ENCODE assay signal across 8 mouse cellular contexts in genomic region chr16:14316884-14317876, GRCm38 (mm10). TPM values are rescaled to one million over a fixed set of nuclear protein-coding genes. Genes with fewer than 3 reads are reported as not detected.
DNase-seq lines count a peak whose midpoint lies in the region; ATAC-seq and TF ChIP-seq lines count a peak whose summit lies in the region.

Gene Fopnl, minus strand, starts transcription at chr16:14317405.

- H3K36me3 ChIP-seq in G1E (replicated peaks) = peaks cover 28% of the 10 kb centered on the region
- no peaks in the 10 kb centered on the region for H3K36me3 ChIP-seq in forebrain, embryonic 16.5 days (ENCODE audit: control insufficient read depth, insufficient read depth)
- peaks cover 16% of the 10 kb centered on the region for H3K36me3 ChIP-seq in lung, embryonic 14.5 days (ENCODE audit: insufficient read depth)
- H3K36me3 ChIP-seq in thymus, adult 2 months (ENCODE audit: control insufficient read depth, insufficient read depth, low read length) = no peaks in the 10 kb centered on the region

- H3K4me3 ChIP-seq in G1E (ENCODE audit: low read depth, low read length) = peak within 1 kb of the TSS; percentile 79
- peak within 1 kb of the TSS; percentile 63 for H3K4me3 ChIP-seq in forebrain, embryonic 16.5 days (replicated peaks; ENCODE audit: low read length)
- H3K4me3 ChIP-seq in layer of hippocampus, adult 2 months = peak within 1 kb of the TSS; percentile 64
- peak within 1 kb of the TSS; percentile 80 for H3K4me3 ChIP-seq in lung, embryonic 14.5 days (ENCODE audit: low read depth, low read length)
- H3K4me3 ChIP-seq in olfactory bulb, adult 2 months (ENCODE audit: insufficient read depth, low read depth, low read length) = peak within 1 kb of the TSS; percentile 66
- peak within 1 kb of the TSS; percentile 94 for H3K4me3 ChIP-seq in thymus, adult 2 months (ENCODE audit: control insufficient read depth, insufficient read depth, low read length)

- H3K27ac ChIP-seq in forebrain, embryonic 16.5 days (ENCODE audit: low read length) = peak within 1 kb of the TSS; percentile 73
- peak within 1 kb of the TSS; percentile 97 for H3K27ac ChIP-seq in layer of hippocampus, adult 2 months
- H3K27ac ChIP-seq in lung, embryonic 14.5 days (ENCODE audit: low read depth) = peak within 1 kb of the TSS; percentile 84
- peak within 1 kb of the TSS; percentile 85 for H3K27ac ChIP-seq in olfactory bulb, adult 2 months (ENCODE audit: insufficient read depth, low read depth, low read length)
- peak within 1 kb of the TSS; percentile 55; the same call in 1 of the 2 replicates for H3K27ac ChIP-seq in thymus, adult 2 months (ENCODE audit: control insufficient read depth, insufficient read depth, low read length)

- H3K4me1 ChIP-seq in G1E (ENCODE audit: insufficient read depth, low read depth, low read length) = peaks cover 31% of the 10 kb centered on the region
- H3K4me1 ChIP-seq in forebrain, embryonic 16.5 days (replicated peaks; ENCODE audit: control insufficient read depth, insufficient read depth, low read length) = peaks cover 15% of the 10 kb centered on the region
- peaks cover 7% of the 10 kb centered on the region for H3K4me1 ChIP-seq in lung, embryonic 14.5 days (ENCODE audit: insufficient read depth)
- H3K4me1 ChIP-seq in olfactory bulb, adult 2 months (ENCODE audit: control insufficient read depth, insufficient read depth, low read length) = peaks cover 3% of the 10 kb centered on the region; the same call in 1 of the 2 replicates
- H3K4me1 ChIP-seq in thymus, adult 2 months (replicated peaks; ENCODE audit: control insufficient read depth, insufficient read depth, low read length) = no peaks in the 10 kb centered on the region

- WGBS in forebrain, embryonic 16.5 days = 4% methylated on average over 51 of the region's 51 CpGs
- WGBS in lung, embryonic 14.5 days = 3% methylated on average over 51 of the region's 51 CpGs
- 2% methylated on average over 51 of the region's 51 CpGs for WGBS in olfactory bulb, adult 2 months
- WGBS in thymus, adult 2 months = 1% methylated on average over 51 of the region's 51 CpGs

- intact Hi-C loops in heart, postnatal 36 days (cut with DNase I) = loop anchor here (5.0 to 10.0 kb wide), 3 partner anchors 40 to 412 kb away; partner anchors contain the start of genes Marf1, Mpv17l, Nde1 and Pdxdc1

- peaks cover 6% of the 10 kb centered on the region for H3K27me3 ChIP-seq in G1E (ENCODE audit: insufficient read depth, low read length)
- H3K27me3 ChIP-seq in forebrain, embryonic 16.5 days (replicated peaks; ENCODE audit: control insufficient read depth, insufficient read depth, low read length) = 0 out of 2 replicates have a peak, but pooled peaks cover 3% of the 10 kb centered on the region
- H3K27me3 ChIP-seq in lung, embryonic 14.5 days (ENCODE audit: insufficient read depth, low read length) = no peaks in the 10 kb centered on the region
- no peaks in the 10 kb centered on the region for H3K27me3 ChIP-seq in thymus, adult 2 months (ENCODE audit: control insufficient read depth, insufficient read depth, low read length)

- ATAC-seq in G1E (ENCODE audit: extremely low read depth, insufficient number of reproducible peaks, low FRiP score, poor library complexity, severe bottlenecking) = peak; percentile 100
- peak; percentile 100 for ATAC-seq in forebrain, embryonic 16.5 days
- peak; percentile 100 for ATAC-seq in lung, embryonic 14.5 days (ENCODE audit: insufficient read depth)

- peak; percentile 80 for TF ChIP-seq POLR2A in olfactory bulb, adult 2 months (IDR thresholded peaks at IDR 0.05; ENCODE audit: insufficient read depth, low read depth, low read length)
- TF ChIP-seq POLR2A in thymus, adult 2 months (IDR thresholded peaks at IDR 0.05; ENCODE audit: control insufficient read depth, extremely low read depth, insufficient read depth, low read length, poor library complexity) = peak; percentile 78

- H3K9ac ChIP-seq in forebrain, embryonic 16.5 days (replicated peaks; ENCODE audit: low read depth, low read length) = peak within 1 kb of the TSS; percentile 74
- H3K9ac ChIP-seq in lung, embryonic 14.5 days = peak within 1 kb of the TSS; percentile 78

- peak within 1 kb of the TSS; percentile 57 for H3K4me2 ChIP-seq in forebrain, embryonic 16.5 days (ENCODE audit: low read length)
- peak within 1 kb of the TSS; percentile 71 for H3K4me2 ChIP-seq in lung, embryonic 14.5 days

- TF ChIP-seq CTCF in G1E (IDR thresholded peaks at IDR 0.05; ENCODE audit: low read depth, low read length) = no peak
- TF ChIP-seq CTCF in layer of hippocampus, adult 2 months (conservative IDR thresholded peaks at IDR 0.05) = peak; percentile 27
- no peak for TF ChIP-seq CTCF in lung, embryonic 14.5 days (IDR thresholded peaks at IDR 0.05; ENCODE audit: low read depth)
- TF ChIP-seq CTCF in olfactory bulb, adult 2 months (IDR thresholded peaks at IDR 0.05; ENCODE audit: insufficient read depth, low read depth, low read length) = 0 out of 2 replicates have a peak, but pooled peaks have one; percentile 28
- TF ChIP-seq CTCF in thymus, adult 2 months (IDR thresholded peaks at IDR 0.05; ENCODE audit: borderline replicate concordance, control insufficient read depth, extremely low read depth, insufficient read depth, low read length, poor library complexity) = peak; percentile 57; the same call in 1 of the 2 replicates

- no peaks in the 10 kb centered on the region for H3K9me3 ChIP-seq in G1E (replicated peaks)
- H3K9me3 ChIP-seq in forebrain, embryonic 16.5 days (ENCODE audit: control insufficient read depth, low read length) = no peaks in the 10 kb centered on the region
- no peaks in the 10 kb centered on the region for H3K9me3 ChIP-seq in lung, embryonic 14.5 days (ENCODE audit: low read depth, low read length)

- DNase-seq in G1E (ENCODE audit: low spot score) = peak; percentile 97
- DNase-seq in cerebellum, adult 18-20 months = peak; percentile 99
- DNase-seq in heart, postnatal 36 days = peak; percentile 95 to 96
- DNase-seq in layer of hippocampus, adult 2 months (ENCODE audit: low spot score in 2 of 2) = peak; percentile 96 to 97
- peak; percentile 99 for DNase-seq in lung, embryonic 14.5 days
- DNase-seq in thymus, adult 2 months = peak; percentile 93

RNA-seq across cellular contexts. Expression of gene Fopnl, which starts in this region (rescaled TPM):
- total RNA-seq in G1E (2014; fragmentation: Nextera tagmentation) = 59.0 and 59.7 TPM in 2 replicates
- total RNA-seq in G1E (2017) = 73.1 and 76.6 TPM in 2 replicates
- 4.9 and 5.1 TPM in 2 replicates for polyA plus RNA-seq in G1E (2012)
- 206 and 213 TPM in 2 replicates for polyA plus RNA-seq in forebrain, embryonic 16.5 days (2015; fragmentation: Nextera tagmentation; extraction: Ambion mirVana)
- 10 to 100 TPM; 58.7 to 69.8 TPM for total RNA-seq in heart, postnatal 36 days (2021)
- 10 to 100 TPM; 43.7 to 50.9 TPM for total RNA-seq in layer of hippocampus, adult 2 months (2021)
- 160 and 166 TPM in 2 replicates for polyA plus RNA-seq in lung, embryonic 14.5 days (2014; fragmentation: Nextera tagmentation; extraction: Ambion mirVana)
- polyA plus RNA-seq in olfactory bulb, adult 2 months (2012; ENCODE audit: insufficient read depth, insufficient read length, low replicate concordance, missing spikeins) = not detected in 2 replicates
- polyA plus RNA-seq in thymus, adult 2 months (2012; rRNA removed) = 48.0 and 56.1 TPM in 2 replicates

Comparison
In these comparisons a context has a peak if more than half of its experiments do, and no peak if none do; other contexts are left out.
1. Peak in every context shown above with its lines: DNase-seq, ATAC-seq, H3K4me3 ChIP-seq and H3K27ac ChIP-seq.
2. CTCF ChIP-seq: peak in layer of hippocampus, adult 2 months (single experiment), olfactory bulb, adult 2 months (single experiment) and thymus, adult 2 months (single experiment); none in G1E (single experiment) and lung, embryonic 14.5 days (single experiment).